Mouse (Mus musculus) lung, embryonic 15.5 days (tissue): ENCODE measurements around the gene Cfap99. TPM values are rescaled to one million over a fixed set of nuclear protein-coding genes. Genes with fewer than 3 reads are reported as not detected.
A peak's percentile ranks its signal among the peaks of the same experiment; 100 is the strongest.

ENCODE experiments used
- ATAC-seq: fragments of 200-750 bp; cut with Nextera tagmentation; 2 replicates; pipeline ENCODE4 v1.8.0; 2017; ENCODE audit warnings: moderate number of reproducible peaks, borderline replicate concordance; ENCODE audit not compliant: low FRiP score, low TSS enrichment; ENCODE audit errors: extremely low read depth
- H3K27ac ChIP-seq: fragments of 300-500 bp; sonication (generic); 2 replicates; pipeline ENCODE4 v1.5.1; 2015; ENCODE audit warnings: moderate library complexity, mild to moderate bottlenecking, inconsistent platforms
- H3K27me3 ChIP-seq: fragments of 300-500 bp; sonication (generic); 2 replicates; pipeline ENCODE4 v1.6.1; 2015; ENCODE audit warnings: inconsistent platforms
- H3K36me3 ChIP-seq: fragments of 300-500 bp; sonication (generic); 2 replicates; pipeline ENCODE4 v1.6.1; 2015; ENCODE audit warnings: inconsistent platforms
- H3K4me1 ChIP-seq: fragments of 300-500 bp; sonication (generic); 2 replicates; pipeline ENCODE4 v1.6.1; 2015; ENCODE audit warnings: inconsistent platforms
- H3K4me2 ChIP-seq: fragments of 300-500 bp; sonication (generic); 2 replicates; pipeline ENCODE4 v1.6.1; 2015; ENCODE audit warnings: inconsistent platforms, mild to moderate bottlenecking, moderate library complexity
- H3K4me3 ChIP-seq: fragments of 300-500 bp; sonication (generic); 2 replicates; pipeline ENCODE4 v1.5.1; 2015; ENCODE audit warnings: mild to moderate bottlenecking, inconsistent platforms
- H3K9ac ChIP-seq: fragments of 300-500 bp; sonication (generic); 2 replicates; pipeline ENCODE4 v1.6.1; 2015; ENCODE audit warnings: inconsistent platforms
- H3K9me3 ChIP-seq: fragments of 300-500 bp; sonication (generic); 2 replicates; pipeline ENCODE4 v1.6.1; 2016; ENCODE audit warnings: inconsistent platforms
- WGBS: fragments of 180-500 bp; shearing (Covaris S2); methylation state at CpG from one replicate; pipeline ENCODE4 v1.1.7; 2015; 5-methylcytosine and 5-hydroxymethylcytosine counted together
- polyA plus RNA-seq: library from polyadenylated mRNA; unstranded; fragments of >200 nt; fragmentation: Nextera tagmentation; extraction: Ambion mirVana; gene quantifications from 2 replicates; pipeline ENCODE4 v1.2.1, GENCODE M21; 2015

The Cfap99 gene
- polyA plus RNA-seq, 1 experiment from 2014 or later = 0.24 TPM

DNA sequence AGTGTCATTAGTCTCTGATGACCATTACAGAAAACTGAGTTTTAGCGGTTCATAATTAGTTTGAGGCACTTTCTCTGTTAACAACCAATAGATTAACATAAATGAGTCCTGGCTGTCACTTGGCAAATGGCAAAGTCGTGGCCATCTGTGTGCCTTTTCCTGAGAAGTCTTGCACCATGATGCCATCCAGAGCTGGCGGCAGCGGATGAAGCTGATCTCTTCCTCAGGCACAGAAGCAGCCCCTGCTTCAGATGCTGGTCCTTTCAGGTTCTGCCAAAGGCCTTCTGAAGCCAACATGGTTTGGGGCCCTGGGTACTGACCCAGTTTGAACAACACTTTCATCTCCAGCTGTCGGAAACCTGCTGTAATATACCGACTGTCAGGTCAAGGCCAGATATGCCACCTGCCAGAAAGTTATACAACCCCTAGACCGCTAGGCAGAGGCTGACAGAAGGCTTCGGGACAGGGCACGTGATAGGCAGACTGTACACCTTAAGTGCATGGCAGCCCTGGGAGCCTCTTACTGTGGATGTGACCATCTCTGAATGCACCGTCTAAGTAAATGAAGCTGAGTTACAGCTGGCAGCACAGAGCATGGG, 10.6 kb downstream of the Cfap99 start:
- H3K27ac ChIP-seq = no peak overlapping the region
- no peak for ATAC-seq
- no peak overlapping the region for H3K9ac ChIP-seq
- no peak overlapping the region for H3K4me3 ChIP-seq
- H3K4me2 ChIP-seq = no peak overlapping the region
- H3K36me3 ChIP-seq = no peaks in the 10 kb centered on the region
- 78% methylated on average over 10 of the region's 10 CpGs for WGBS
- no peaks in the 10 kb centered on the region for H3K9me3 ChIP-seq
- H3K27me3 ChIP-seq = peaks cover 3% of the 10 kb centered on the region; the same call in 1 of the 2 replicates
- no peaks in the 10 kb centered on the region for H3K4me1 ChIP-seq

DNA sequence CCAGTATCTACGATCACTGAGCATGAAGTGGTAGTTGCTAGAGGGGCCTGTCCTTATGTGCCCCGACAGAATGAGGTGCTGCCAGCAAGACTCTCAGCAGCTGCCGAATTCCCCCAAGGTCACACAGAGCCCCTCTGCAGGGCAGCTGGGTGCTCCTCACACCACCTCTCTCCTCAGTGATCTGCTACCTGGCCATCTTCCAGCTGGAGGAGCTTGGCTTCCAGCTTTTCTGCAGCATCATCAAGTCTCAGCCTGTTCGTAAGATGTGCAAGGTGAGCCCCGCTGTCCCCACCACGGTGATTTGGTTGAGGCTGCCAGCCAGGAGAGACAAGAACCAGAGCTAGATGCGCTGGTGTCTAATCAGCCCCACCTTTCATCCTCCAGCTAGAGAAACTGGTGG, 14.0 kb downstream of the Cfap99 start:
- Histone ChIP-seq H3K9ac (no peak overlapping the region), H3K4me2 (no peak overlapping the region), H3K27me3 (peaks cover 3% of the 10 kb centered on the region; the same call in 1 of the 2 replicates), H3K36me3 (no peaks in the 10 kb centered on the region), H3K4me3 (no peak overlapping the region), H3K27ac (no peak overlapping the region), H3K9me3 (no peaks in the 10 kb centered on the region), H3K4me1 (no peaks in the 10 kb centered on the region)
- WGBS = 67% methylated on average over 7 of the region's 7 CpGs
- ATAC-seq = no peak

DNA sequence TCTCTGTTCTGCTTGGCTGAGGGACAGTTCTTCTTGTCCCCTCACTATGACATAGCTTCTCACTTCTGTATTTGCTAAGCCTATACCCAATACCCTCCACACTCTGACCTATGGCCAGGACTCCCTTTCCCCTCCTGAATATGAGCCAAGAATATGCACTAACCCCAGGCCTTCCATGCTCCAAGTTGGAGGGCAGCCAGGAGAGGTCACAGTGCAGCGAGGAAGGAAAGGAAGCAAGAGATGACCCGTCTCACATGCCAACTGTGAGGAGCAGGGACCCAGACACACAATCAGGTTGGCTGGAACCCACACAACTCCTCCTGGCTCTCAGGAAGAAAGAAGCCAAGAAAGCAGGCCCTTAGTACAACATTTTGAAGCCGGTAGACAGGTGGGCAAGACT, 20.6 kb downstream of the Cfap99 start:
- H3K4me3 ChIP-seq = no peak overlapping the region
- no peak overlapping the region for H3K4me2 ChIP-seq
- no peaks in the 10 kb centered on the region for H3K4me1 ChIP-seq
- H3K9me3 ChIP-seq = no peaks in the 10 kb centered on the region
- H3K9ac ChIP-seq = no peak overlapping the region
- no peak overlapping the region for H3K27ac ChIP-seq
- 52% methylated on average over 3 of the region's 3 CpGs for WGBS
- ATAC-seq = no peak
- H3K36me3 ChIP-seq = no peaks in the 10 kb centered on the region
- H3K27me3 ChIP-seq = no peaks in the 10 kb centered on the region

DNA sequence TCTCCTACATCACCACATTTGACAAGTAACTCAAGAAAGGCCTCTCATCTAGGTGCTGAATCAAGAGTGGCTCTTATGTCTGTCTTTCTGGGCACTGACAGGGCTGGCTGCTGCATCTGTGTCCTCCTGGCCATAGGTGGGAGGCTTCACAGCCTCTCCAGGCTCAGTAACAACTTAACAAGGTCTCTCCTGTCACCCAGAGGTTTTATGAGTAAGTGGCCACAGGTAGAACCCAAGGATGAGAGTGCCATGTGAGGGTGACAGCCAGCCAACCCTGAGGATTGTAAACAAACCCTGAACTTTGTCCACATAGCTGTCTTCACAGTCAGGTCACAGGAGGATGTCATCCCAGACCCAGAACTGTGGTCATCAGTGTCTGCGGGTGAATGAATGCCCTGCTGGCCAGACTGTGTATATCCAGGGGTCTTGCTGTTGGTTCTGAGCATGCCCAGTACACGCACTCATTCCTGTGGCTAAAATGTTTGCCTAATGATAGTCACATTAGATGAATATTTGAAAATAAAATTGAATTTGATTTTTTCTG, 31.2 kb downstream of the Cfap99 start:
- H3K36me3 ChIP-seq = no peaks in the 10 kb centered on the region
- WGBS = 62% methylated on average over 2 of the region's 2 CpGs
- H3K4me3 ChIP-seq = no peak overlapping the region
- no peak for ATAC-seq
- no peak overlapping the region for H3K27ac ChIP-seq
- H3K9ac ChIP-seq = no peak overlapping the region
- no peak overlapping the region for H3K4me2 ChIP-seq
- no peaks in the 10 kb centered on the region for H3K4me1 ChIP-seq
- H3K9me3 ChIP-seq = no peaks in the 10 kb centered on the region
- no peaks in the 10 kb centered on the region for H3K27me3 ChIP-seq

DNA sequence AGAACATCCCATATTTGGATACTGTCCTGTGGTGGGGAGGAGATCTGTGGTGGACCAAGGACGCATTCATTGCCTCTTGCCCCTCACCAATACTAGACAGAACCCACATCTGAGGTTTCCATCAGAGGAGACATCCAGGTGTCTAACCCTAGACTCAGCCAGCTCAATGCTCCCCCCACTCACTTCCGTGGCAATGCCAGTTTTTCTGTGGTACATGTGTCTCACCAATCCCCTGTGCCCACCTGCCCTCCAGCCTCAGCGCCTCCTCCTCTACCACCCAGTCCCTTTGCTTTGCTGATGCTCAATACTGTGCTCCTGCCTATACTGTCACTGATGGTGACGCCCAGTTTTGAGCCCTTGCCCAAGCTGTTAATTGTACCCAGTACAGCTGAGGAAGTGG, 32.8 kb downstream of the Cfap99 start:
- ATAC-seq = no peak
- WGBS = 78% methylated on average over 4 of the region's 4 CpGs

DNA sequence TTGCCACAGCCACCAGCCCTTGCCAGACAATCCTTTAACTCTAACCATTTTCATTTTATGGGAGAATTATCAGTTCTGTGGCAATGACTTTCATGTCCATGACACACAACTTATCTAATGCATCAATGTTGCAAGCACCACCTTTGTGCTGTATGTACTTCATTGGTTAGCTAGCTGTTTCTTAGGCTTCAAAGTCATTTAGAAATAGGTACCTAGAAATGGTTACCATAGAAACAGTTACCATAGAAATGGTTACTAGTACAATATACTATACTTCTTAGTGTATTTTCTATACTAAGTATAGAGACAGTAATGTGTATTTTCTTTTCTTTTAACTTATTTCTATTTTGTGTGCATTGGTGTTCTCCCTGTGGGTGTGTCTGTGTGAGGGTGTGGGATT, 36.9 kb downstream of the Cfap99 start:
- Histone ChIP-seq H3K9me3 (no peaks in the 10 kb centered on the region), H3K27ac (no peak overlapping the region), H3K4me3 (no peak overlapping the region), H3K27me3 (no peaks in the 10 kb centered on the region), H3K9ac (no peak overlapping the region), H3K4me1 (peaks cover 13% of the 10 kb centered on the region), H3K4me2 (no peak overlapping the region), H3K36me3 (no peaks in the 10 kb centered on the region)
- ATAC-seq = no peak

More for the DNA sequence above, 32.8 kb downstream of the Cfap99 start:
- Histone ChIP-seq H3K4me3 (no peak overlapping the region), H3K4me1 (peaks cover 3% of the 10 kb centered on the region; the same call in 1 of the 2 replicates), H3K27ac (no peak overlapping the region), H3K9me3 (no peaks in the 10 kb centered on the region), H3K27me3 (no peaks in the 10 kb centered on the region), H3K4me2 (no peak overlapping the region), H3K36me3 (no peaks in the 10 kb centered on the region), H3K9ac (no peak overlapping the region)

DNA sequence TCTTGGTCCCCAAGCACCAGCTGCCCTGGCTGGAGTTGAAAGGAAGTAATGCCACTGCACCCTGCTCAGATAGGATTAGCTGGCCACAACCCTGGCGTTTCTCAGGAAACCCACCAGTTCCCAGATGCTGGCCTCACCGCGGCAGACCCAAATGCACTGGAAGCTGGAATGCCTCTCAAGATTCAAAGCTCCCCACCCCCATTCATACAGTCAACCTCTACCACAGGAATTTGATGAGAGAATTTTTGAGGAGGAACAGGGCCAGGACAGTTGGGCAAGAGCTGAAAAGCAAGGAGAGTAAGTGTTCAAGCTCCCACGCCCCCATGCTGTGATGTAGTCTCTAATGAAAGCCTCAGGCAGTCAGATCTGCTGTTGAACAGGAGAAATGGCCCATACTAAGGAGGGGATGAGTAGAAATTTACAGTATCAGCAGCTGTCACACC, 37.9 kb downstream of the Cfap99 start:
- H3K9ac ChIP-seq = no peak overlapping the region
- peak overlapping the region; percentile 69 for H3K4me2 ChIP-seq
- H3K9me3 ChIP-seq = no peaks in the 10 kb centered on the region
- ATAC-seq = peak; percentile 43; the same call in 1 of the 2 replicates
- H3K27me3 ChIP-seq = no peaks in the 10 kb centered on the region
- no peaks in the 10 kb centered on the region for H3K36me3 ChIP-seq
- H3K4me3 ChIP-seq = no peak overlapping the region
- WGBS = 19% methylated on average over 4 of the region's 4 CpGs
- peaks cover 13% of the 10 kb centered on the region for H3K4me1 ChIP-seq
- no peak overlapping the region for H3K27ac ChIP-seq

DNA sequence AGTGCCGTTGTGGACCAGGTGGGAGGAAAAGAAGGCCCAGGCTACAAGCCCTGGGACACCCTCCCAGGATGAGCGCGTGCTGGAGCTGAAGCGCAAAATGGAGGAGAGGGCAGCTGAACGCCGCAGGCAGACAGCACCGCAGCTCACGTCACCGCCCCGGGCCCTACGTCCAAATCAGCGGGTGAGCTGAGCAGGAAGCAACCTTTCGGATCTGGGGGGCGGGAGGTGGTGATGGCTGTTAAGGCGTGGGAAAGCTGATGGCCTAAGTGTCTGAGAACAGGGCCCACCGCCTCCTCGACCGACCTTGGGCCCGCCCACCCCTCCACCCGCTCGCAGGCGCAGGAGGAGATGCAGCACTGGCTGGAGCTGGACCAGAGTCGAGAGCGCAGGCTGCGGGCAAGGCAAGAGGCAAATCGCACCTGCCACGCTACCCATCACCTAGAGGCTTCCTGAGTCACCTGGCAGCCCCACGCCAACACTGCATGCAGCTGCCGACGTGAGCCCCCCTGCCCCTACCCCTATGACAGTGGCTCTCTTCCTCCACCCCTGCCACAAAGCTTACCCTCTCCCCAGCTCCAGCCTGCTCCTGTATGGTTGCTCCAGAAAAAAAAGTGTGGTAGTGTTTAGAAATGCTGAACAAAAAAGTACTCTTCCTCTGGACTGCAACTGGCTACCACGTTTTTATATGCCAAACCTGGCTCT, 38.6 kb downstream of the Cfap99 start:
- Histone ChIP-seq H3K4me3 (peak overlapping the region; percentile 35), H3K9ac (no peak overlapping the region), H3K27me3 (no peaks in the 10 kb centered on the region), H3K36me3 (no peaks in the 10 kb centered on the region), H3K4me2 (peak overlapping the region; percentile 69), H3K9me3 (no peaks in the 10 kb centered on the region), H3K27ac (no peak overlapping the region), H3K4me1 (peaks cover 13% of the 10 kb centered on the region)
- ATAC-seq = peak; percentile 60
- WGBS = 6% methylated on average over 31 of the region's 31 CpGs

DNA sequence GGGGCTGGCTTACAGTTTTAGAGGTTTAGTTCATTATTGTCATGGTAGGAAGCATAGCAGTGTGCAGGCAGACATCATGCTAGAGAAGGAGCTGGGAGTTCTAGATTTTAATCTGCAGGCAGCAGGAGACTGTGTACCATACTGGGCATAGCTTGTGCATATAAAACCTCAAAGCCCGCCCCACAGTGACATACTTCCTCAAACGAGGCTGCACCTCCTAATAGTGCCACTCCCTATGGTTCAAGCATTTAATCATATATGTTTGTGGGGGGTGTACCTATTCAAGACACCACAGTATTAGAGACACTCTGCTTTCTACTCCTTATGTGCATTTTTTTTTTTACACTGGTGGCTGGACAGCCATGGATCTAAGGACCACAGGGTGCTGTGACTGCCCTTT, 41.7 kb downstream of the Cfap99 start:
- 79% methylated on average over 2 of the region's 2 CpGs for WGBS
- no peak for ATAC-seq
- H3K4me2 ChIP-seq = no peak overlapping the region

DNA sequence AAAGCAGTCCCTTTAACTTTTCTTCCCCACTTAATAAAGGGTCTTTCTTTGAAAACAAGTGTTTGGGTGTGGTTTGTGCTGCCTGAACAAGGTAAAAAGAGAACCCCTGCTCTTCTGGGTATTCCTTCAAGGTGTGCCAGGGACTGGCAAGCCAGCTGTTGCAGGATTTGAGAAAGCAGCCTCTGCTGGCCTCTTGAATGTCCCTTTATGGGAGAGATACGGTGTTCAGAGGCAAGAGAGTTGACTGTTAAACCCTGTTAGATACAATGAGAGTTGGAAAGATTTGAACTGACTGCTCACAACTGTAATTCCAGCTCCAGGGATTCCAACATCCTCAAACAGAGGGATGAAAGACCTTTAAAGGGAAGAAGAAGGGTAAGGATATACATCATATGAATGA, 45.7 kb downstream of the Cfap99 start:
- Histone ChIP-seq H3K4me3 (no peak overlapping the region), H3K36me3 (no peaks in the 10 kb centered on the region), H3K9ac (no peak overlapping the region), H3K4me1 (peaks cover 17% of the 10 kb centered on the region; the same call in 1 of the 2 replicates), H3K4me2 (no peak overlapping the region), H3K27me3 (no peaks in the 10 kb centered on the region), H3K9me3 (no peaks in the 10 kb centered on the region), H3K27ac (no peak overlapping the region)
- no peak for ATAC-seq
- WGBS = 81% methylated on average over 1 of the region's 1 CpGs

More for the DNA sequence above, 41.7 kb downstream of the Cfap99 start:
- H3K36me3 ChIP-seq = no peaks in the 10 kb centered on the region
- no peak overlapping the region for H3K9ac ChIP-seq
- H3K4me1 ChIP-seq = peaks cover 13% of the 10 kb centered on the region
- no peaks in the 10 kb centered on the region for H3K9me3 ChIP-seq
- no peak overlapping the region for H3K4me3 ChIP-seq
- H3K27ac ChIP-seq = no peak overlapping the region
- no peaks in the 10 kb centered on the region for H3K27me3 ChIP-seq

DNA sequence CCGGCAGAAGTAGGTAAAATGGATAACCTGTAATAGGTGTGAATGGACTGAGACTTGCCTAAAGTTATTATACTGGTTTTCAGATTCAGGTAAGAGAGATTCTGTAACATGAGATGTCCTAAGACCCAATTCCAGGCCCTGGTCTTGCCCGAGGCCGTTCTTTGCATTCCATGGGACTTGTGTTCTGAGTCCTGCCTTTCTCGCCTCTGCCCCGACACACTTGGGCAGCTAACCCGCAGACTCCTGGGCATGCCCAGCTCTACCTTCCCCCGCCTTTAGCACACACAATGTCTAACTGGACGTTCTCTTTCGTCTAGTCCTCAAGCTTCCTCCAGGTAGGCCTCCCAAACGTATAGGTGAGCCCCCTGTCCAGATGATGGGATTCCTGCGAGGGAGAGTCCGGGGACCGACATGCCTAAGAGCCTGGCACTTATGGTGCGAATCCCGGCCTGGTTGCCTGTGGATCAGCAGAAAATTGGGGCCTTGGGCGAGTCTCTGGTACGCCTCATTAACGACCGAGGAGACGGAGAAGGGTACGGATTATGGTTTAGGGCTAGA, 47.2 kb downstream of the Cfap99 start:
- peak overlapping the region; percentile 81 for H3K27ac ChIP-seq
- no peaks in the 10 kb centered on the region for H3K36me3 ChIP-seq
- peak overlapping the region; percentile 89 for H3K9ac ChIP-seq
- peaks cover 19% of the 10 kb centered on the region; the same call in 1 of the 2 replicates for H3K4me1 ChIP-seq
- H3K9me3 ChIP-seq = no peaks in the 10 kb centered on the region
- peak overlapping the region; percentile 71 for H3K4me3 ChIP-seq
- ATAC-seq = peak; percentile 50; the same call in 1 of the 2 replicates
- H3K27me3 ChIP-seq = no peaks in the 10 kb centered on the region
- peak overlapping the region; percentile 79 for H3K4me2 ChIP-seq
- WGBS = 1% methylated on average over 21 of the region's 21 CpGs
